Mouse (Mus musculus) kidney, embryonic 14.5 days (tissue): ENCODE measurements at regions not wholly inside any gene's neighbourhood (a gene's known extent, or its start where the extent isn't known, plus 50 kb on each side); places are given as distances from the start of the nearest gene placed in this dataset.

Source experiments
- ATAC-seq: fragments of 200-750 bp; cut with Nextera tagmentation; 2 replicates; pipeline ENCODE4 v1.8.0; 2017; ENCODE audit warnings: moderate number of reproducible peaks, mild to moderate bottlenecking, moderate TSS enrichment, moderate library complexity; ENCODE audit not compliant: low FRiP score, low TSS enrichment
- H3K27ac ChIP-seq: fragments of 300-500 bp; sonication (generic); 2 replicates; pipeline ENCODE4 v1.5.1; 2014; ENCODE audit warnings: low read depth, mild to moderate bottlenecking, low read length, moderate library complexity, mixed read lengths
- H3K27me3 ChIP-seq: fragments of 300-500 bp; sonication (generic); 2 replicates; pipeline ENCODE4 v1.6.1; 2014; ENCODE audit warnings: mild to moderate bottlenecking, low read length; ENCODE audit not compliant: control insufficient read depth, insufficient read depth
- H3K36me3 ChIP-seq: fragments of 300-500 bp; sonication (generic); 2 replicates; pipeline ENCODE4 v1.6.1; 2014; ENCODE audit warnings: low read length, mixed read lengths; ENCODE audit not compliant: control insufficient read depth, insufficient read depth
- H3K4me1 ChIP-seq: fragments of 300-500 bp; sonication (generic); 2 replicates; pipeline ENCODE4 v1.6.1; 2014; ENCODE audit warnings: low read length, mixed read lengths; ENCODE audit not compliant: control insufficient read depth, insufficient read depth
- H3K4me2 ChIP-seq: fragments of 300-500 bp; sonication (generic); replicated peaks from 2 replicates; pipeline ENCODE4 v1.6.1; 2014; ENCODE audit warnings: low read depth, mild to moderate bottlenecking, low read length
- H3K4me3 ChIP-seq: fragments of 300-500 bp; sonication (generic); 2 replicates; pipeline ENCODE4 v1.5.1; 2014; ENCODE audit warnings: mild to moderate bottlenecking, low read length
- H3K9ac ChIP-seq: fragments of 300-500 bp; sonication (generic); 2 replicates; pipeline ENCODE4 v1.6.1; 2014; ENCODE audit warnings: low read depth, mild to moderate bottlenecking, low read length, moderate library complexity
- H3K9me3 ChIP-seq: fragments of 300-500 bp; sonication (generic); 2 replicates; pipeline ENCODE4 v1.6.1; 2016; ENCODE audit warnings: low read length; ENCODE audit not compliant: control insufficient read depth
- WGBS: fragments of 180-500 bp; shearing (Covaris S2); extraction: QIAGEN DNeasy Blood & Tissue Kit; methylation state at CpG from one replicate; pipeline ENCODE4 v1.1.7; 2014; 5-methylcytosine and 5-hydroxymethylcytosine counted together

- Histone ChIP-seq H3K4me3 (no peak overlapping the region), H3K36me3 (no peaks in the 10 kb centered on the region), H3K4me1 (no peaks in the 10 kb centered on the region), H3K4me2 (no peak overlapping the region), H3K9me3 (no peaks in the 10 kb centered on the region), H3K9ac (no peak overlapping the region), H3K27ac (no peak overlapping the region), H3K27me3 (no peaks in the 10 kb centered on the region)
- WGBS, result 83% methylated on average over 1 of the region's 1 CpGs
- ATAC-seq, result no peak
These were observed 367.4 kb upstream of the Arhgap42 start for GRCm38 (mm10) chr9:9606322-9606721.

- no peak overlapping the region for H3K4me2 ChIP-seq
- H3K27me3 ChIP-seq, result no peaks in the 10 kb centered on the region
- no peaks in the 10 kb centered on the region for H3K36me3 ChIP-seq
- no peak overlapping the region for H3K4me3 ChIP-seq
- H3K27ac ChIP-seq, result no peak overlapping the region
- no peaks in the 10 kb centered on the region for H3K4me1 ChIP-seq
- no peak for ATAC-seq
- no peaks in the 10 kb centered on the region for H3K9me3 ChIP-seq
- no peak overlapping the region for H3K9ac ChIP-seq
These were observed 352.4 kb upstream of the Arhgap42 start for GRCm38 (mm10) chr9:9591263-9591662.

GRCm38 (mm10) chr9:9583011-9583605, 344.2 kb upstream of the Arhgap42 start:
- Histone ChIP-seq H3K4me1 (no peaks in the 10 kb centered on the region), H3K36me3 (no peaks in the 10 kb centered on the region), H3K27me3 (no peaks in the 10 kb centered on the region), H3K9me3 (no peaks in the 10 kb centered on the region), H3K27ac (no peak overlapping the region), H3K4me3 (no peak overlapping the region), H3K4me2 (no peak overlapping the region), H3K9ac (no peak overlapping the region)
- 80% methylated on average over 2 of the region's 2 CpGs for WGBS
- no peak for ATAC-seq

- no peaks in the 10 kb centered on the region for H3K9me3 ChIP-seq
- H3K27me3 ChIP-seq, result no peaks in the 10 kb centered on the region
- no peaks in the 10 kb centered on the region for H3K4me1 ChIP-seq
- H3K9ac ChIP-seq, result no peak overlapping the region
- no peak overlapping the region for H3K4me3 ChIP-seq
- H3K36me3 ChIP-seq, result no peaks in the 10 kb centered on the region
- no peak overlapping the region for H3K27ac ChIP-seq
- WGBS, result 76% methylated on average over 3 of the region's 3 CpGs
- no peak for ATAC-seq
- H3K4me2 ChIP-seq, result no peak overlapping the region
These were observed 343.6 kb upstream of the Arhgap42 start for GRCm38 (mm10) chr9:9582301-9583010.

- Histone ChIP-seq H3K4me1 (no peaks in the 10 kb centered on the region), H3K27ac (no peak overlapping the region), H3K36me3 (no peaks in the 10 kb centered on the region), H3K4me2 (no peak overlapping the region), H3K9me3 (no peaks in the 10 kb centered on the region), H3K27me3 (no peaks in the 10 kb centered on the region), H3K9ac (no peak overlapping the region), H3K4me3 (no peak overlapping the region)
- WGBS, result 53% methylated on average over 5 of the region's 5 CpGs
- no peak for ATAC-seq
These were observed 329.2 kb upstream of the Arhgap42 start for GRCm38 (mm10) chr9:9568040-9568649.

GRCm38 (mm10) chr9:9564551-9564950, 325.6 kb upstream of the Arhgap42 start:
- ATAC-seq, result no peak

GRCm38 (mm10) chr9:9548657-9549056, 309.8 kb upstream of the Arhgap42 start:
- Histone ChIP-seq H3K27ac (no peak overlapping the region), H3K36me3 (no peaks in the 10 kb centered on the region), H3K4me2 (no peak overlapping the region), H3K4me3 (no peak overlapping the region), H3K27me3 (no peaks in the 10 kb centered on the region), H3K9me3 (no peaks in the 10 kb centered on the region), H3K9ac (no peak overlapping the region), H3K4me1 (no peaks in the 10 kb centered on the region)
- no peak for ATAC-seq

More at GRCm38 (mm10) chr9:9564551-9564950, 325.6 kb upstream of the Arhgap42 start:
- Histone ChIP-seq H3K9me3 (no peaks in the 10 kb centered on the region), H3K36me3 (no peaks in the 10 kb centered on the region), H3K4me3 (no peak overlapping the region), H3K9ac (no peak overlapping the region), H3K4me2 (no peak overlapping the region), H3K27me3 (no peaks in the 10 kb centered on the region), H3K27ac (no peak overlapping the region), H3K4me1 (no peaks in the 10 kb centered on the region)

GRCm38 (mm10) chr9:9547570-9547969, 308.7 kb upstream of the Arhgap42 start:
- Histone ChIP-seq H3K27ac (no peak overlapping the region), H3K4me1 (no peaks in the 10 kb centered on the region), H3K4me2 (no peak overlapping the region), H3K9me3 (no peaks in the 10 kb centered on the region), H3K36me3 (no peaks in the 10 kb centered on the region), H3K27me3 (no peaks in the 10 kb centered on the region), H3K4me3 (no peak overlapping the region), H3K9ac (no peak overlapping the region)
- 72% methylated on average over 3 of the region's 3 CpGs for WGBS
- no peak for ATAC-seq

- H3K4me3 ChIP-seq, result no peak overlapping the region
- 94% methylated on average over 2 of the region's 2 CpGs for WGBS
These were observed 308.2 kb upstream of the Arhgap42 start for GRCm38 (mm10) chr9:9547121-9547520.

More at GRCm38 (mm10) chr9:9547121-9547520, 308.2 kb upstream of the Arhgap42 start:
- no peak overlapping the region for H3K9ac ChIP-seq
- no peaks in the 10 kb centered on the region for H3K9me3 ChIP-seq
- H3K27me3 ChIP-seq, result no peaks in the 10 kb centered on the region
- no peak for ATAC-seq
- no peak overlapping the region for H3K4me2 ChIP-seq
- no peak overlapping the region for H3K27ac ChIP-seq
- H3K36me3 ChIP-seq, result no peaks in the 10 kb centered on the region
- no peaks in the 10 kb centered on the region for H3K4me1 ChIP-seq
